Mouse (Mus musculus): ENCODE data around the gene Bicdl1. TPM values are rescaled to one million over a fixed set of nuclear protein-coding genes. Genes with fewer than 3 reads are reported as not detected.

The Bicdl1 gene
- polyA plus RNA-seq, 1 experiment from 2014 or later = 42.5 TPM

GRCm38 (mm10) chr5:115652681-115653575, 78.5 kb downstream of the Bicdl1 start:
- Histone ChIP-seq H3K4me2 (ENCODE audit: low read depth, low read length) (peak overlapping the region; percentile 69), H3K36me3 (ENCODE audit: control insufficient read depth, insufficient read depth, low read length) (peaks cover 11% of the 10 kb centered on the region), H3K27me3 (ENCODE audit: control insufficient read depth, insufficient read depth, low read length) (no peaks in the 10 kb centered on the region), H3K4me1 (ENCODE audit: control insufficient read depth, insufficient read depth, low read length) (peaks cover 8% of the 10 kb centered on the region), H3K4me3 (ENCODE audit: low read depth, low read length) (peak overlapping the region; percentile 32), H3K9me3 (ENCODE audit: control insufficient read depth, low read length) (no peaks in the 10 kb centered on the region), H3K9ac (replicated peaks; ENCODE audit: low read depth, low read length) (peak overlapping the region; percentile 51), H3K27ac (ENCODE audit: low read depth, low read length) (peak overlapping the region; percentile 73; the same call in 1 of the 2 replicates)
- WGBS = 3% methylated on average over 35 of the region's 35 CpGs
- ATAC-seq (ENCODE audit: low read depth) = peak; percentile 100

DNA sequence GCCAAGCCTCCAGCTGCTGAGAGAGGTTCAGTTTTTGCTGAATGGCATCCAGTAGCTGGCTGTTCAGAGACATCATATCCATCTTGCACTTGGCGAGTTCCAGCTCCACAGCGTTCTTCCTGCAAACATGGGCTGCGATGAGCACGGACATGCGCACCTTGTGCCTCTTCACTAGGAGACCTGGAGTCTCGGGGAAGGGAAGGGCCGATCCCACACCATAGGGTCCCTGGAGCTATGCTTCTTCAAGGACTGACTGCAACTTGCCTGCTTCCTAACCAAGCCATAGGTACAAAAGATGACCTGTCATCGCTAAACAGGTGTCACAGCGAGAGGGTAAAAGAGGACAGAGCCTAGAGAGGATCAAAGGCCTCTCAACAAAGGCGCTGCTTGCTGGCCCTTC, 79.6 kb downstream of the Bicdl1 start:
- Histone ChIP-seq H3K36me3 (ENCODE audit: control insufficient read depth, insufficient read depth, low read length) (peaks cover 13% of the 10 kb centered on the region), H3K27me3 (ENCODE audit: control insufficient read depth, insufficient read depth, low read length) (no peaks in the 10 kb centered on the region), H3K4me3 (ENCODE audit: low read depth, low read length) (no peak overlapping the region), H3K4me2 (ENCODE audit: low read depth, low read length) (0 out of 2 replicates have a peak overlapping the region, but pooled peaks have one; percentile 69), H3K9me3 (ENCODE audit: control insufficient read depth, low read length) (no peaks in the 10 kb centered on the region), H3K9ac (replicated peaks; ENCODE audit: low read depth, low read length) (no peak overlapping the region), H3K27ac (ENCODE audit: low read depth, low read length) (no peak overlapping the region), H3K4me1 (ENCODE audit: control insufficient read depth, insufficient read depth, low read length) (peaks cover 8% of the 10 kb centered on the region)
- no peak for ATAC-seq (ENCODE audit: low read depth)
- 90% methylated on average over 10 of the region's 10 CpGs for WGBS

DNA sequence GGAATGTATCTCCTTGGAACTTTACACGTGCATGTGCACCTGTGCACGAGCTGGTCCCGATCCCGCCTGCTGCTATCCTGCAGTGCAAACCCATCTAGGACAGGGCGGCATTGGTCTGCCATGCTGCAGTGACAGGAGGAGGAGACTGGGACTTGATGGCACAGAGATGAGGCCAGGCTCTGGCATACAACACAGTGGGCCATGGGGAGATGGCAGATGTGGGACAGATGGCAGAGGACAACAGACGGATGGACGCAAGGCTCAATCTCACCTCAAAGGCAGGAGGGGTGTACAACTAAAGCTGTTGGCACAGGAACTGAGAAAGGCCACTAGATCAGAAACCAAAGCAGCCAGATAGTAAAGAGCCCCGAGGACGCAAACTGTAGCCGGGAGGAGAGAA, 80.5 kb downstream of the Bicdl1 start:
- no peak for ATAC-seq (ENCODE audit: low read depth)
- Histone ChIP-seq H3K4me2 (ENCODE audit: low read depth, low read length) (no peak overlapping the region), H3K27ac (ENCODE audit: low read depth, low read length) (no peak overlapping the region), H3K36me3 (ENCODE audit: control insufficient read depth, insufficient read depth, low read length) (peaks cover 23% of the 10 kb centered on the region), H3K4me3 (ENCODE audit: low read depth, low read length) (no peak overlapping the region), H3K27me3 (ENCODE audit: control insufficient read depth, insufficient read depth, low read length) (no peaks in the 10 kb centered on the region), H3K9ac (replicated peaks; ENCODE audit: low read depth, low read length) (no peak overlapping the region), H3K4me1 (ENCODE audit: control insufficient read depth, insufficient read depth, low read length) (peaks cover 8% of the 10 kb centered on the region), H3K9me3 (ENCODE audit: control insufficient read depth, low read length) (no peaks in the 10 kb centered on the region)
- 92% methylated on average over 10 of the region's 10 CpGs for WGBS

DNA sequence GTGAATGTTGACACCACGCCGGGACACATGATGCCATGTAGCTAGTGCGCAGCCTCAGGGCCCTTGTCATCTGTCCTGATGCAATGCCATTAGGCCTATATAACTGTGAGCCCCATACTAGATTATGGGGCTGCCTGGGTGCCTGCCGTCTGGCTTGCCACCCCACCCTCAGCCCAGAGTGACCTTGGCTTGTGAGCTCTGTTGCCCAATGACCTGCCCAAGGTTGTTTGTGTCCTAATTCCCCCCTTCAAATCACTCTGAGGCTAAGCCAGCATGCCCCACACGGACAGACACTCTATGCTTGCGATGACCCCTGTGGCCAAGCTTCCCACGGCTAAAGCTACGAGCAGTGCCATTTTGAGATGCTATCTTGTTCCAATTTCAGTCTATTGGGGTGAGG, 81.7 kb downstream of the Bicdl1 start:
- no peaks in the 10 kb centered on the region for H3K27me3 ChIP-seq (ENCODE audit: control insufficient read depth, insufficient read depth, low read length)
- no peak overlapping the region for H3K27ac ChIP-seq (ENCODE audit: low read depth, low read length)
- peaks cover 8% of the 10 kb centered on the region for H3K4me1 ChIP-seq (ENCODE audit: control insufficient read depth, insufficient read depth, low read length)
- H3K9me3 ChIP-seq (ENCODE audit: control insufficient read depth, low read length) = no peaks in the 10 kb centered on the region
- WGBS = 91% methylated on average over 8 of the region's 8 CpGs
- ATAC-seq (ENCODE audit: low read depth) = no peak
- H3K4me3 ChIP-seq (ENCODE audit: low read depth, low read length) = no peak overlapping the region
- H3K36me3 ChIP-seq (ENCODE audit: control insufficient read depth, insufficient read depth, low read length) = peaks cover 33% of the 10 kb centered on the region
- H3K4me2 ChIP-seq (ENCODE audit: low read depth, low read length) = no peak overlapping the region
- no peak overlapping the region for H3K9ac ChIP-seq (replicated peaks; ENCODE audit: low read depth, low read length)

- no peaks in the 10 kb centered on the region for H3K9me3 ChIP-seq (ENCODE audit: control insufficient read depth, low read length)
- H3K27me3 ChIP-seq (ENCODE audit: control insufficient read depth, insufficient read depth, low read length) = no peaks in the 10 kb centered on the region
- H3K4me2 ChIP-seq (ENCODE audit: low read depth, low read length) = no peak overlapping the region
- H3K4me1 ChIP-seq (ENCODE audit: control insufficient read depth, insufficient read depth, low read length) = peaks cover 8% of the 10 kb centered on the region
- ATAC-seq (ENCODE audit: low read depth) = no peak
- H3K4me3 ChIP-seq (ENCODE audit: low read depth, low read length) = no peak overlapping the region
- H3K27ac ChIP-seq (ENCODE audit: low read depth, low read length) = no peak overlapping the region
- H3K36me3 ChIP-seq (ENCODE audit: control insufficient read depth, insufficient read depth, low read length) = peaks cover 40% of the 10 kb centered on the region
- 65% methylated on average over 3 of the region's 3 CpGs for WGBS
- no peak overlapping the region for H3K9ac ChIP-seq (replicated peaks; ENCODE audit: low read depth, low read length)
Observed at GRCm38 (mm10) chr5:115648876-115649275, 82.5 kb downstream of the Bicdl1 start.

GRCm38 (mm10) chr5:115644192-115644591, 87.2 kb downstream of the Bicdl1 start:
- H3K9ac ChIP-seq (replicated peaks; ENCODE audit: low read depth, low read length) = no peak overlapping the region
- no peak overlapping the region for H3K4me2 ChIP-seq (ENCODE audit: low read depth, low read length)
- no peak overlapping the region for H3K4me3 ChIP-seq (ENCODE audit: low read depth, low read length)
- H3K36me3 ChIP-seq (ENCODE audit: control insufficient read depth, insufficient read depth, low read length) = peaks cover 66% of the 10 kb centered on the region
- H3K9me3 ChIP-seq (ENCODE audit: control insufficient read depth, low read length) = no peaks in the 10 kb centered on the region
- ATAC-seq (ENCODE audit: low read depth) = no peak
- no peaks in the 10 kb centered on the region for H3K27me3 ChIP-seq (ENCODE audit: control insufficient read depth, insufficient read depth, low read length)
- no peaks in the 10 kb centered on the region for H3K4me1 ChIP-seq (ENCODE audit: control insufficient read depth, insufficient read depth, low read length)
- 92% methylated on average over 9 of the region's 9 CpGs for WGBS
- H3K27ac ChIP-seq (ENCODE audit: low read depth, low read length) = no peak overlapping the region

DNA sequence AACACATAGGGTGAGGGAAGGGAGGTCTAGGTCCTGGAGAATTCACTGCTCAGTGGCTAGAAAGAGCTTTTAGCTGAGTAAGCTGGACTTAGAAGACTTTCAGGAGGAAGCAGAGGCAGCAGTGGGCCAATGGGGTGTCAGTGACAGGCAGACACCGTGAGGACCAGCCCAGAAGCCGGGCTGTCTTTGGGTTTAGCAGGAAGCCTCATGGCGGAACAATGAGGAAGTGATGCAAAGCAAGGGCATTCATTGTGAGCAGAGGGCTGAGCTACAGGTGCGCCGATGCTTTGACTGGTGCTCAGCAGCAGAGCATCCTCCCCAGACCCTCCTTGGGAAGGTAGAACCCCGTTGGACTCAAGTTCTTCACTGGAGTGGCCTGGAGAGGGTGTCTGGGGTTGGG, 95.9 kb downstream of the Bicdl1 start:
- H3K9ac ChIP-seq (replicated peaks; ENCODE audit: low read depth, low read length) = no peak overlapping the region

DNA sequence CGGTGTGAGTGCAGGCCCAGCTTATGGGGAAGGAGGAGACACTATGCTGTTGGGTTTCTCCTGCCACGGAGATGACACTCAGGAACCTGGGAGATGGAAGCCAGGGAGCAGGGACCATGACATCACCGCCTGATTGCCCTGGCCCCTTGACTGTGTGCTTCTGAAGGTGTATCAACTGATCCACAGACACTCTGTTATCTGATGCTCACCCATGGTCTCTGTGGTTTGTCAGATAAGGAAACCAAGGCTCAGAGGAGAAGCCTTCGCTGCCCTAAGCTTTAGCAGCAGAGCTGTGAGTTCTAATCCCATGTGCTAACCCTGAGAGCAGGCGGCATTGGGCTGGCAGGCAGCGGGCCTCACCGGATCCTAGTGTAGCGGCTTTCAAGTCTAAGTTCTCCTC, 97.4 kb downstream of the Bicdl1 start:
- Histone ChIP-seq H3K4me2 (ENCODE audit: low read depth, low read length) (no peak overlapping the region), H3K4me3 (ENCODE audit: low read depth, low read length) (no peak overlapping the region), H3K27ac (ENCODE audit: low read depth, low read length) (no peak overlapping the region), H3K27me3 (ENCODE audit: control insufficient read depth, insufficient read depth, low read length) (no peaks in the 10 kb centered on the region), H3K36me3 (ENCODE audit: control insufficient read depth, insufficient read depth, low read length) (peaks cover 4% of the 10 kb centered on the region), H3K9me3 (ENCODE audit: control insufficient read depth, low read length) (no peaks in the 10 kb centered on the region), H3K9ac (replicated peaks; ENCODE audit: low read depth, low read length) (no peak overlapping the region), H3K4me1 (ENCODE audit: control insufficient read depth, insufficient read depth, low read length) (peaks cover 30% of the 10 kb centered on the region)
- no peak for ATAC-seq (ENCODE audit: low read depth)
- WGBS = 93% methylated on average over 8 of the region's 8 CpGs

More for the DNA sequence above, 95.9 kb downstream of the Bicdl1 start:
- Histone ChIP-seq H3K4me1 (ENCODE audit: control insufficient read depth, insufficient read depth, low read length) (peaks cover 29% of the 10 kb centered on the region), H3K4me2 (ENCODE audit: low read depth, low read length) (no peak overlapping the region), H3K4me3 (ENCODE audit: low read depth, low read length) (no peak overlapping the region), H3K27ac (ENCODE audit: low read depth, low read length) (no peak overlapping the region), H3K36me3 (ENCODE audit: control insufficient read depth, insufficient read depth, low read length) (peaks cover 17% of the 10 kb centered on the region), H3K9me3 (ENCODE audit: control insufficient read depth, low read length) (no peaks in the 10 kb centered on the region), H3K27me3 (ENCODE audit: control insufficient read depth, insufficient read depth, low read length) (no peaks in the 10 kb centered on the region)
- WGBS = 73% methylated on average over 6 of the region's 6 CpGs
- no peak for ATAC-seq (ENCODE audit: low read depth)

DNA sequence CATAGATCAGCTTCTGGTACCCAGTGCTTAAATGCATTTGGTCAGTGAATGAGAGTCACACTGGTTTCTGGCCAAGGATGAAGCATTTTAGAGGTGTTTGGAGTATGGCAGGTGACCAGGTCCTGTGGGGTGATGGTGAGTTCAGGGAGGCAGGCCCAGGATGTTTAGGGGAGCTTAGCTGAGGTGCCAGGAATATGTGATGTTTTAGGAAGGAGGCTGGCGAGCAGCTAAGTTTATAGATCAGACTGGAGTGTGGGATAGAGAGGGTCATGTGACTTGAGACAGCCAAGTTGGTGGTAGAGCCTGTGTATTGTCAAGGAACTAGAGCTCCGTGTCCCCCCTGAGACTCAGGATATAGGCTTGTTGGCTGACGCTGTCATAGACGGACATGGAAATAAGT, 98.4 kb downstream of the Bicdl1 start:
- Histone ChIP-seq H3K27ac (ENCODE audit: low read depth, low read length) (no peak overlapping the region), H3K9me3 (ENCODE audit: control insufficient read depth, low read length) (no peaks in the 10 kb centered on the region), H3K4me3 (ENCODE audit: low read depth, low read length) (peak overlapping the region; percentile 71), H3K36me3 (ENCODE audit: control insufficient read depth, insufficient read depth, low read length) (no peaks in the 10 kb centered on the region), H3K27me3 (ENCODE audit: control insufficient read depth, insufficient read depth, low read length) (no peaks in the 10 kb centered on the region), H3K4me2 (ENCODE audit: low read depth, low read length) (peak overlapping the region; percentile 83), H3K9ac (replicated peaks; ENCODE audit: low read depth, low read length) (peak overlapping the region; percentile 89; the same call in 1 of the 2 replicates), H3K4me1 (ENCODE audit: control insufficient read depth, insufficient read depth, low read length) (peaks cover 30% of the 10 kb centered on the region)
- 55% methylated on average over 4 of the region's 4 CpGs for WGBS
- ATAC-seq (ENCODE audit: low read depth) = no peak

Measured in neural tube, embryonic 14.5 days (tissue).